Mouse (Mus musculus) CH12.LX (cell line): Measurements from ENCODE around the gene Pdcd1. TPM values are rescaled to one million over a fixed set of nuclear protein-coding genes. Genes with fewer than 3 reads are reported as not detected.

Experiments
- DNase-seq: peaks from one replicate; pipeline ENCODE4 v3.0.0-alpha.2; 2013; ENCODE audit errors: extremely low read depth
- H3K27ac ChIP-seq: 2 replicates; pipeline ENCODE4 v1.5.1; 2012; ENCODE audit warnings: low read depth, mild to moderate bottlenecking, control low read depth, moderate library complexity; ENCODE audit not compliant: insufficient read depth
- H3K27me3 ChIP-seq: replicated peaks from 2 replicates; pipeline ENCODE3; 2012; ENCODE audit warnings: inconsistent platforms
- H3K36me3 ChIP-seq, 2 experiments: replicated peaks in 1 of 2; 2 replicates each; pipeline versions ENCODE3 to v1.6.1; 2012; ENCODE audit warnings: inconsistent platforms in 1 of 2, low read length in 1 of 2, mild to moderate bottlenecking in 1 of 2, mixed read lengths in 1 of 2, moderate library complexity in 1 of 2; ENCODE audit not compliant: control insufficient read depth in 1 of 2, insufficient read depth in 1 of 2
- H3K4me1 ChIP-seq, 2 experiments: 2 replicates each; pipeline ENCODE4 v1.6.1; 2012; ENCODE audit warnings: inconsistent platforms in 1 of 2, moderate library complexity in 1 of 2; ENCODE audit not compliant: insufficient read depth in 2 of 2, control insufficient read depth in 1 of 2
- H3K4me2 ChIP-seq: 2 replicates; pipeline ENCODE4 v1.6.1; 2012; ENCODE audit warnings: low read depth, mild to moderate bottlenecking, control low read depth; ENCODE audit not compliant: poor library complexity, insufficient read depth, severe bottlenecking
- H3K4me3 ChIP-seq, 3 experiments: fragments of 150-350 bp in 1 of 3; sonication (generic) in 1 of 3; replicated peaks in 1 of 3; 2 replicates each; pipeline versions ENCODE3 to v1.5.1; 2011 to 2012; ENCODE audit warnings: low read depth in 2 of 3, low read length in 2 of 3, mild to moderate bottlenecking in 2 of 3, moderate library complexity in 2 of 3, control low read depth in 1 of 3, improper control_type of control experiment in 1 of 3, inconsistent platforms in 1 of 3, mixed read lengths in 1 of 3; ENCODE audit not compliant: poor library complexity in 1 of 3
- H3K79me2 ChIP-seq: replicated peaks from 2 replicates; pipeline ENCODE4 v1.6.1; 2012; ENCODE audit warnings: mild to moderate bottlenecking, moderate library complexity; ENCODE audit not compliant: control insufficient read depth, poor library complexity, insufficient read depth, severe bottlenecking; ENCODE audit errors: extremely low read depth
- H3K9ac ChIP-seq: 2 replicates; pipeline ENCODE4 v1.6.1; 2012; ENCODE audit warnings: low read depth, mild to moderate bottlenecking, control low read depth, moderate library complexity; ENCODE audit not compliant: insufficient read depth
- H3K9me3 ChIP-seq: replicated peaks from 2 replicates; pipeline ENCODE3; 2012; ENCODE audit warnings: low read length, inconsistent platforms, mixed read lengths
- CHD1 ChIP-seq: IDR thresholded peaks from 2 replicates; pipeline ENCODE4 v1.6.1; 2012; ENCODE audit warnings: low read depth, low read length, improper control_type of control experiment, inconsistent platforms
- CTCF ChIP-seq, 2 experiments: IDR thresholded peaks in 1 of 2; conservative IDR thresholded peaks in 1 of 2; 2 replicates each; pipeline ENCODE4 v1.5.1; 2011 to 2012; ENCODE audit warnings: low read depth in 2 of 2, low read length in 2 of 2, improper control_type of control experiment in 1 of 2, inconsistent platforms in 1 of 2, mild to moderate bottlenecking in 1 of 2, moderate library complexity in 1 of 2
- EP300 ChIP-seq: IDR thresholded peaks from 2 replicates; pipeline ENCODE4 v1.6.1; 2011; ENCODE audit warnings: low read length, improper control_type of control experiment
- GABPA ChIP-seq: IDR thresholded peaks from 2 replicates; pipeline ENCODE4 v1.6.1; 2012; ENCODE audit warnings: low read depth, low read length, improper control_type of control experiment, inconsistent platforms; ENCODE audit not compliant: insufficient replicate concordance
- HCFC1 ChIP-seq: IDR thresholded peaks from 2 replicates; pipeline ENCODE4 v1.6.1; 2012; ENCODE audit warnings: low read depth, mild to moderate bottlenecking, inconsistent platforms, low read length, improper control_type of control experiment
- MAX ChIP-seq: IDR thresholded peaks from 2 replicates; pipeline ENCODE4 v1.6.1; 2011; ENCODE audit warnings: low read length, improper control_type of control experiment
- MAZ ChIP-seq: IDR thresholded peaks from 2 replicates; pipeline ENCODE4 v1.6.1; 2012; ENCODE audit warnings: low read depth, mild to moderate bottlenecking, inconsistent platforms, low read length, improper control_type of control experiment, moderate library complexity
- NELFE ChIP-seq: IDR thresholded peaks from 2 replicates; pipeline ENCODE4 v1.6.1; 2011; ENCODE audit warnings: low read depth, low read length, improper control_type of control experiment
- POLR2A ChIP-seq: IDR thresholded peaks from 2 replicates; pipeline ENCODE4 v1.6.1; 2011; ENCODE audit warnings: low read depth, mild to moderate bottlenecking, improper control_type of control experiment, low read length
- RAD21 ChIP-seq: IDR thresholded peaks from 2 replicates; pipeline ENCODE4 v1.6.1; 2011; ENCODE audit warnings: low read depth, mild to moderate bottlenecking, low read length, improper control_type of control experiment, moderate library complexity
- SMC3 ChIP-seq: IDR thresholded peaks from 2 replicates; pipeline ENCODE4 v1.6.1; 2011; ENCODE audit warnings: low read depth, low read length, improper control_type of control experiment
- ZMIZ1 ChIP-seq: IDR thresholded peaks from 2 replicates; pipeline ENCODE4 v1.6.1; 2012; ENCODE audit warnings: low read depth, mild to moderate bottlenecking, inconsistent platforms, low read length, improper control_type of control experiment
- ZNF384 ChIP-seq: IDR thresholded peaks from 2 replicates; pipeline ENCODE4 v1.6.1; 2012; ENCODE audit warnings: low read depth, low read length, improper control_type of control experiment, inconsistent platforms
- dilution Hi-C: fragments of 300-500 bp; cut with MboI; formaldehyde crosslinking; loops from 2 replicates; pipeline ENCODE4 v1.14.3; 2020; ENCODE audit warnings: low sequenced_read_pairs; ENCODE audit not compliant: extremely low pct_unique_long_range_greater_than_20kb, extremely low pct_ligation_motif_present
- in situ Hi-C: fragments of 300-500 bp; cut with MboI; formaldehyde crosslinking; loops from 3 replicates; pipeline ENCODE4 v1.14.3; 2019; ENCODE audit warnings: low sequenced_read_pairs, low pct_ligation_motif_present, low pct_unique_long_range_greater_than_20kb, mixed read lengths
- polyA plus RNA-seq: library from polyadenylated mRNA; unstranded; fragments of >175 nt; gene quantifications from 2 replicates; pipeline ENCODE4 v1.2.1, GENCODE M21; 2012; ENCODE audit warnings: low read depth; ENCODE audit not compliant: insufficient read length
- total RNA-seq, 2 experiments: library from RNA; depleted of rRNA; stranded (reverse); fragments of 300-350 nt in 1 of 2; fragments of >200 nt in 1 of 2; gene quantifications; 2 replicates each; pipeline ENCODE4 v1.2.3; 2012 to 2014

Pdcd1 gene
- total and polyA plus RNA-seq, 3 experiments = 26.4 to 35.1 (median 30.1) TPM

DNA sequence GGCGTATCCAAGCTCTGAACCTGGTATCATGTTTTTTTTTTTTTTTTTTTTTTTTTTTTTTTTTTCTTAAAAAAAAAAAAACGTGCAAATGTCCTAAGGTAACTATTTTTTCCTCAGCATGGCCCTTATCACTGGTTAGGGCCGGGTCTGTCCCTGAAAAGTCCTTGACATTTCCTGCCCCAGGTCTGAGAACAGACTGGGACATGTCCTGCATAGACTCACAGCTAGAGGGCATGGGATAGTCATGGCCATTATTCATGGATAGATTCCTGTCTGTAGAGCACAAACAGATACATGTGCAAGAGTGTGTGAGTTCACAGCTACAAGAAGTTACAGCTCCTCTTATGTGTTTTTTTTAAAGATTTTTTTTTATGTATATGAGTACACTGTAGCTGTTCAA, 63.6 kb downstream of the Pdcd1 start:
- H3K9me3 ChIP-seq = no peaks in the 10 kb centered on the region
- H3K79me2 ChIP-seq = no peaks in the 10 kb centered on the region
- H3K4me2 ChIP-seq = no peak overlapping the region
- no peak overlapping the region for H3K9ac ChIP-seq
- H3K27me3 ChIP-seq = no peaks in the 10 kb centered on the region
- H3K4me1 ChIP-seq = peaks cover 0 to 8% of the 10 kb centered on the region in 2 experiments; a peak in 2 of 4 replicates
- in situ Hi-C loops = no loop called here
- dilution Hi-C loops = no loop called here
- TF ChIP-seq ZMIZ1 = no peak
- no peak for TF ChIP-seq RAD21
- no peak for TF ChIP-seq CHD1
- no peak for TF ChIP-seq MAX
- TF ChIP-seq POLR2A = no peak
- no peak for TF ChIP-seq SMC3
- no peak for TF ChIP-seq MAZ
- TF ChIP-seq CTCF (conservative IDR thresholded peaks at IDR 0.05 in 1 of 2, IDR thresholded peaks at IDR 0.05 in 1 of 2; ENCODE audit: low read depth in 2 of 2, low read length in 2 of 2) = peak in 1 of 2 experiments; percentile 9; a peak in 1 of 4 replicates
- TF ChIP-seq GABPA = no peak
- no peak for TF ChIP-seq HCFC1
- TF ChIP-seq EP300 = no peak
- TF ChIP-seq ZNF384 = peak; percentile 8; the same call in 1 of the 2 replicates
- TF ChIP-seq NELFE = no peak
- no peak for DNase-seq
- H3K4me3 ChIP-seq = no peak overlapping the region
- no peak overlapping the region for H3K27ac ChIP-seq
- no peaks in the 10 kb centered on the region for H3K36me3 ChIP-seq

Other genes starting within 250 kb of the Pdcd1 start
- 13.7 and 16.9 TPM in 2 replicates for gene Ing5, start 248.6 kb downstream of the Pdcd1 start, total RNA-seq (2012; rRNA removed)
- gene Ing5, start 248.6 kb downstream of the Pdcd1 start, total RNA-seq (2014; rRNA removed) = 16.2 and 16.3 TPM in 2 replicates
- 18.7 and 24.6 TPM in 2 replicates for gene Ing5, start 248.6 kb downstream of the Pdcd1 start, polyA plus RNA-seq
- gene D2hgdh, start 227.6 kb downstream of the Pdcd1 start, total RNA-seq (2012; rRNA removed) = 12.1 and 14.3 TPM in 2 replicates
- gene D2hgdh, start 227.6 kb downstream of the Pdcd1 start, total RNA-seq (2014; rRNA removed) = 10.3 and 13.1 TPM in 2 replicates
- 10.2 and 11.1 TPM in 2 replicates for gene D2hgdh, start 227.6 kb downstream of the Pdcd1 start, polyA plus RNA-seq
- 0.04 TPM in 1 of 2 replicates, not detected in the other for gene Gal3st2, start 191.2 kb downstream of the Pdcd1 start, total RNA-seq (2012; rRNA removed)
- gene Gal3st2, start 191.2 kb downstream of the Pdcd1 start, total RNA-seq (2014; rRNA removed) = not detected in 2 replicates
- gene Gal3st2, start 191.2 kb downstream of the Pdcd1 start, polyA plus RNA-seq = not detected in 2 replicates
- gene Gal3st2b, start 134.2 kb downstream of the Pdcd1 start, total RNA-seq (2012; rRNA removed) = not detected in 2 replicates
- gene Gal3st2b, start 134.2 kb downstream of the Pdcd1 start, total RNA-seq (2014; rRNA removed) = not detected in 2 replicates
- gene Gal3st2b, start 134.2 kb downstream of the Pdcd1 start, polyA plus RNA-seq = not detected in 2 replicates
- not detected in 2 replicates for gene Gal3st2c, start 62.0 kb downstream of the Pdcd1 start, total RNA-seq (2012; rRNA removed)
- not detected in 2 replicates for gene Gal3st2c, start 62.0 kb downstream of the Pdcd1 start, total RNA-seq (2014; rRNA removed)
- not detected in 2 replicates for gene Gal3st2c, start 62.0 kb downstream of the Pdcd1 start, polyA plus RNA-seq
- gene Neu4, start 32.1 kb downstream of the Pdcd1 start, total RNA-seq (2012; rRNA removed) = not detected in 2 replicates
- not detected in 2 replicates for gene Neu4, start 32.1 kb downstream of the Pdcd1 start, total RNA-seq (2014; rRNA removed)
- not detected in 2 replicates for gene Neu4, start 32.1 kb downstream of the Pdcd1 start, polyA plus RNA-seq